Mouse (Mus musculus) heart, embryonic 16.5 days (tissue): ENCODE data around the gene Aqp8. TPM values are rescaled to one million over a fixed set of nuclear protein-coding genes. Genes with fewer than 3 reads are reported as not detected.
A peak's percentile ranks its signal among the peaks of the same experiment; 100 is the strongest.

Experiments used
- ATAC-seq: fragments of 200-750 bp; cut with Nextera tagmentation; replicated peaks from 2 replicates; pipeline ENCODE4 v1.8.0; 2017; ENCODE audit warnings: moderate number of reproducible peaks; ENCODE audit not compliant: insufficient read depth, low FRiP score; ENCODE audit errors: extremely low read depth
- H3K27ac ChIP-seq: fragments of 300-500 bp; sonication (generic); 2 replicates; pipeline ENCODE4 v1.5.1; 2014; ENCODE audit warnings: mild to moderate bottlenecking, low read length, control low read depth, moderate library complexity
- H3K27me3 ChIP-seq: fragments of 300-500 bp; sonication (generic); 2 replicates; pipeline ENCODE4 v1.6.1; 2014; ENCODE audit warnings: low read length, mixed read lengths; ENCODE audit not compliant: control insufficient read depth, insufficient read depth
- H3K36me3 ChIP-seq: fragments of 300-500 bp; sonication (generic); 2 replicates; pipeline ENCODE4 v1.6.1; 2014; ENCODE audit not compliant: control insufficient read depth, insufficient read depth
- H3K4me1 ChIP-seq: fragments of 300-500 bp; sonication (generic); 2 replicates; pipeline ENCODE4 v1.6.1; 2014; ENCODE audit warnings: low read length, mixed read lengths; ENCODE audit not compliant: control insufficient read depth, insufficient read depth
- H3K4me2 ChIP-seq: fragments of 300-500 bp; sonication (generic); 2 replicates; pipeline ENCODE4 v1.6.1; 2014; ENCODE audit warnings: low read depth, mild to moderate bottlenecking, control low read depth, low read length
- H3K4me3 ChIP-seq: fragments of 300-500 bp; sonication (generic); 2 replicates; pipeline ENCODE4 v1.5.1; 2014; ENCODE audit warnings: mild to moderate bottlenecking, control low read depth, low read length
- H3K9ac ChIP-seq: fragments of 300-500 bp; sonication (generic); 2 replicates; pipeline ENCODE4 v1.6.1; 2014; ENCODE audit warnings: low read length, control low read depth
- H3K9me3 ChIP-seq: fragments of 300-500 bp; sonication (generic); replicated peaks from 2 replicates; pipeline ENCODE4 v1.6.1; 2016; ENCODE audit warnings: low read length; ENCODE audit not compliant: control insufficient read depth
- WGBS: fragments of 180-500 bp; shearing (Covaris S2); extraction: QIAGEN DNeasy Blood & Tissue Kit; methylation state at CpG from one replicate; pipeline ENCODE4 v1.1.7; 2014; 5-methylcytosine and 5-hydroxymethylcytosine counted together
- polyA plus RNA-seq: library from polyadenylated mRNA; unstranded; fragments of >200 nt; fragmentation: Nextera tagmentation; extraction: Ambion mirVana; gene quantifications from 2 replicates; pipeline ENCODE4 v1.2.1, GENCODE M21; 2015

Gene Aqp8
- 0.83 and 1.00 TPM in 2 replicates for polyA plus RNA-seq

- Histone ChIP-seq H3K9ac (no peak within 1 kb of the TSS), H3K9me3 (no peaks in the 10 kb centered on the region), H3K36me3 (no peaks in the 10 kb centered on the region), H3K4me2 (no peak within 1 kb of the TSS), H3K4me3 (no peak within 1 kb of the TSS), H3K4me1 (peaks cover 8% of the 10 kb centered on the region; the same call in 1 of the 2 replicates), H3K27ac (no peak within 1 kb of the TSS), H3K27me3 (no peaks in the 10 kb centered on the region)
- WGBS, result 39% methylated on average over 9 of the region's 9 CpGs
- ATAC-seq, result peak; percentile 88
Measured at GRCm38 (mm10) chr7:123462070-123462501, at the start of gene Aqp8. Gene Aqp8, plus strand, starts transcription at chr7:123462291.

DNA sequence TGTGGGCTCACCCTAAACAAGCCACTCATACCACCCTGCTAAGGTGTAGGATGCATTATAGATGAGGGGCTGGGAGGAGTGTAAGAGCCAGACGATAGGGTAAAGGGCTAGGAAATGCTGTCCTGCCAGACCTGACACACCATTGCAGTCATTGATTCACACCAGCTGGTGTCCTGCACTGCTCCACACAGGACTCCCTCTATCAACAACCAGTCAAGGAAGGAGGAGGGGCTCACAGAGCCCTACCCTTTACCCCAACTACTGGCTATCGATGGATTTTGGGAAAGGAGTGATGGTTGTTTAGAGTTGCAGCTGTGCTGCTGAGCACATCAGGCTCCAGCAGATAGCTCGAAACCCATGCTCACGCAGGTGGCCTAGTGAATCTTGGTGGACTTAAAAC, 45.3 kb upstream of the Aqp8 start:
- Histone ChIP-seq H3K27me3 (no peaks in the 10 kb centered on the region), H3K27ac (no peak overlapping the region), H3K9ac (no peak overlapping the region), H3K9me3 (no peaks in the 10 kb centered on the region), H3K4me2 (no peak overlapping the region), H3K4me1 (no peaks in the 10 kb centered on the region), H3K4me3 (no peak overlapping the region), H3K36me3 (peaks cover 2% of the 10 kb centered on the region; the same call in 1 of the 2 replicates)
- 68% methylated on average over 4 of the region's 4 CpGs for WGBS
- ATAC-seq, result no peak

DNA sequence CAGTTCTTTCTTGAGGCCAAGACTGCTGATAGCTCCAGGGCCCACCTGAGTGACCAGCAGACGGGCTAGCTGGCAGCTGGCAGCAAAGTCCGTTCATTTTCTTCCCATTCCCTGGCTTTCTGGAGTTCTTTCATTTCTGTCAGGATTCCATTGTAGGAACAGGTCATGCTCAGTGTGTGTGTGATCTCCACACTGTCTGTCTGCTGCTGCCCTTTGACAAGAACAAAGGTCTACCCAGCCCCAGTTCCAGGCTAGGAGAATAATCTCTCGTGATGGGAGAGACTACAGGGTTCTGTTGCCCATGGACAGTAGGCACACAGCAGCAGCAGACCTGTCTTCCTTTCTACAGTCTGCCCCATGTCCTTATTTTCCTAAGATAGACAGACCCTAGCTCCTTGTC, 44.4 kb upstream of the Aqp8 start:
- Histone ChIP-seq H3K27me3 (no peaks in the 10 kb centered on the region), H3K9me3 (no peaks in the 10 kb centered on the region), H3K4me1 (no peaks in the 10 kb centered on the region), H3K9ac (no peak overlapping the region), H3K27ac (no peak overlapping the region), H3K36me3 (peaks cover 5% of the 10 kb centered on the region; the same call in 1 of the 2 replicates), H3K4me3 (no peak overlapping the region), H3K4me2 (no peak overlapping the region)
- 79% methylated on average over 3 of the region's 3 CpGs for WGBS
- ATAC-seq, result no peak

- peaks cover 8% of the 10 kb centered on the region; the same call in 1 of the 2 replicates for H3K36me3 ChIP-seq
- H3K4me3 ChIP-seq, result no peak overlapping the region
- ATAC-seq, result no peak
- no peak overlapping the region for H3K27ac ChIP-seq
- 93% methylated on average over 4 of the region's 4 CpGs for WGBS
- H3K4me2 ChIP-seq, result no peak overlapping the region
- no peaks in the 10 kb centered on the region for H3K9me3 ChIP-seq
- no peak overlapping the region for H3K9ac ChIP-seq
- no peaks in the 10 kb centered on the region for H3K4me1 ChIP-seq
- H3K27me3 ChIP-seq, result no peaks in the 10 kb centered on the region
Measured at GRCm38 (mm10) chr7:123419984-123420383, 42.1 kb upstream of the Aqp8 start.

DNA sequence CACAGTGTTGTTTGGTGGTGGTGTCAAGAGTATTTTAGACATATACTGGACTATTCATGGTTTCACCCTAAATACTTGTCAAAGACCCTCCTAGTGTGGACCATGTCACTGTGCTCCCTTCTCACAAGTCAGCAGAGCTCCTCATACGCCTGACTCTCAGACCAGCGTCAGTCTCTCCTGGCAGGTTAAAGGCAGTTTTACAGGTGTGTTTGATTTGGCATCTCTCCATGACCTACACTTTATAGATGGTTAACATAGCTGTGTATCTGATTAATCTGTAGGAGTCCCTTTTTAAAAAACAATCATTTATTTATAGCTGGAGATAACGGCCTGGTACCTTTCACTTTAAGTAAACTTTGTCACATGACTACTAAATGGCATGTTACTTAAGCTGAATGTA, 40.1 kb upstream of the Aqp8 start:
- Histone ChIP-seq H3K4me3 (no peak overlapping the region), H3K9me3 (no peaks in the 10 kb centered on the region), H3K9ac (no peak overlapping the region), H3K36me3 (peaks cover 8% of the 10 kb centered on the region; the same call in 1 of the 2 replicates), H3K27me3 (no peaks in the 10 kb centered on the region), H3K27ac (no peak overlapping the region), H3K4me1 (0 out of 2 replicates have a peak, but pooled peaks cover 4% of the 10 kb centered on the region), H3K4me2 (no peak overlapping the region)
- WGBS, result 84% methylated on average over 3 of the region's 3 CpGs
- ATAC-seq, result no peak

- Histone ChIP-seq H3K27me3 (no peaks in the 10 kb centered on the region), H3K27ac (no peak overlapping the region), H3K36me3 (peaks cover 8% of the 10 kb centered on the region; the same call in 1 of the 2 replicates), H3K4me3 (no peak overlapping the region), H3K4me1 (0 out of 2 replicates have a peak, but pooled peaks cover 4% of the 10 kb centered on the region), H3K4me2 (no peak overlapping the region), H3K9ac (no peak overlapping the region), H3K9me3 (no peaks in the 10 kb centered on the region)
- no peak for ATAC-seq
- 90% methylated on average over 6 of the region's 6 CpGs for WGBS
Measured at GRCm38 (mm10) chr7:123424281-123424680, 37.8 kb upstream of the Aqp8 start.

DNA sequence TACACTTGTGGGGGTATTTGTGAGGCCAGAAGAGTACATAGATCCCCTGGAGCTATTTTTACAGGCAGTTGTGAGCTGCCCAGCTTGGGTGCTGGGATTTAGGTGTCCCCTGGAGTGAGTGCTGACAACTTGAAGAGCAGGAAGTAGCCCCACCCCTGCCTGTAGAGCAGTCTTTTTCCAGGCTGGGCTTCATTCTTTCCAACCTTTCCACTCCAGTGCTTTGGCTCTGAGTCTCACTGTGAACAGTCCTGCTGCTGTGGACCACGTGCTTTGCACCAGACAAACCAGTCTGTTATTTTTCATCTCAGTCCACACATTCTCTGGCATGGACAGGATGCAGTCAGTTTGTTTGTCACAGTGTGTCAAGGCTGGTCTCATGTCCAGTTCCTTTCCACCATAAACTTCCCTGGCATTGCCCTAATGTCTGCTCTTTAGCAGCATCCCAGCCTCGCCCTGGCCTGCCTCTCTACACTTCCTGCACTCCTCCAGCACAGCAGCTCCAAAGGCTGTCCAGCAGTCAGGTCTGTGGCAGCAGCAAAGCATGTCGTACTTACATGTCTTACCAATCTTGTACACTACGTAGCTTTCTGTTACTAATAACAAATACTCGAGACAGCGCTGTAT, 36.8 kb upstream of the Aqp8 start:
- H3K9ac ChIP-seq, result no peak overlapping the region
- peak overlapping the region; percentile 49; the same call in 1 of the 2 replicates for H3K27ac ChIP-seq
- H3K36me3 ChIP-seq, result peaks cover 8% of the 10 kb centered on the region; the same call in 1 of the 2 replicates
- no peaks in the 10 kb centered on the region for H3K9me3 ChIP-seq
- H3K4me1 ChIP-seq, result 0 out of 2 replicates have a peak, but pooled peaks cover 4% of the 10 kb centered on the region
- WGBS, result 66% methylated on average over 6 of the region's 6 CpGs
- peak; percentile 77 for ATAC-seq
- no peak overlapping the region for H3K4me3 ChIP-seq
- no peak overlapping the region for H3K4me2 ChIP-seq
- no peaks in the 10 kb centered on the region for H3K27me3 ChIP-seq

- ATAC-seq, result no peak
- Histone ChIP-seq H3K27ac (no peak overlapping the region), H3K9ac (no peak overlapping the region), H3K36me3 (peaks cover 4% of the 10 kb centered on the region; the same call in 1 of the 2 replicates), H3K4me3 (no peak overlapping the region), H3K4me2 (no peak overlapping the region), H3K4me1 (0 out of 2 replicates have a peak, but pooled peaks cover 4% of the 10 kb centered on the region), H3K27me3 (no peaks in the 10 kb centered on the region), H3K9me3 (no peaks in the 10 kb centered on the region)
- 67% methylated on average over 8 of the region's 8 CpGs for WGBS
Measured at GRCm38 (mm10) chr7:123429624-123430410, 32.3 kb upstream of the Aqp8 start.

GRCm38 (mm10) chr7:123430411-123430705, 31.7 kb upstream of the Aqp8 start:
- ATAC-seq, result no peak
- Histone ChIP-seq H3K27ac (no peak overlapping the region), H3K9me3 (no peaks in the 10 kb centered on the region), H3K4me2 (no peak overlapping the region), H3K4me3 (no peak overlapping the region), H3K9ac (no peak overlapping the region), H3K36me3 (peaks cover 4% of the 10 kb centered on the region; the same call in 1 of the 2 replicates), H3K4me1 (0 out of 2 replicates have a peak, but pooled peaks cover 4% of the 10 kb centered on the region), H3K27me3 (no peaks in the 10 kb centered on the region)
- WGBS, result 75% methylated on average over 4 of the region's 4 CpGs
